Mouse (Mus musculus) liver, embryonic 12.5 days (tissue): ENCODE data around the gene Trappc13. TPM values are rescaled to one million over a fixed set of nuclear protein-coding genes. Genes with fewer than 3 reads are reported as not detected.

Experiments used
- ATAC-seq: fragments of 200-750 bp; cut with Nextera tagmentation; 2 replicates; pipeline ENCODE4 v1.8.0; 2017; ENCODE audit warnings: moderate number of reproducible peaks, mild to moderate bottlenecking, moderate library complexity
- H3K27ac ChIP-seq: fragments of 300-500 bp; sonication (generic); 2 replicates; pipeline ENCODE4 v1.5.1; 2016; ENCODE audit warnings: mild to moderate bottlenecking
- H3K27me3 ChIP-seq: fragments of 300-500 bp; sonication (generic); replicated peaks from 2 replicates; pipeline ENCODE4 v1.6.1; 2016; ENCODE audit warnings: mild to moderate bottlenecking, moderate library complexity
- H3K36me3 ChIP-seq: fragments of 300-500 bp; sonication (generic); 2 replicates; pipeline ENCODE4 v1.6.1; 2016; ENCODE audit warnings: mild to moderate bottlenecking, moderate library complexity
- H3K4me1 ChIP-seq: fragments of 300-500 bp; sonication (generic); 2 replicates; pipeline ENCODE4 v1.6.1; 2016
- H3K4me2 ChIP-seq: fragments of 300-500 bp; sonication (generic); 2 replicates; pipeline ENCODE4 v1.6.1; 2016; ENCODE audit warnings: mild to moderate bottlenecking, moderate library complexity
- H3K4me3 ChIP-seq: fragments of 300-500 bp; sonication (generic); 2 replicates; pipeline ENCODE4 v1.5.1; 2016; ENCODE audit warnings: mild to moderate bottlenecking, moderate library complexity
- H3K9ac ChIP-seq: fragments of 300-500 bp; sonication (generic); 2 replicates; pipeline ENCODE4 v1.6.1; 2016; ENCODE audit warnings: mild to moderate bottlenecking, moderate library complexity
- H3K9me3 ChIP-seq: fragments of 300-500 bp; sonication (generic); replicated peaks from 2 replicates; pipeline ENCODE4 v1.6.1; 2016; ENCODE audit warnings: mild to moderate bottlenecking, moderate library complexity
- WGBS: fragments of 180-500 bp; shearing (Covaris S2); methylation state at CpG from one replicate; pipeline ENCODE4 v1.1.7; 2016; ENCODE audit not compliant: insufficient replicate concordance; 5-methylcytosine and 5-hydroxymethylcytosine counted together
- polyA plus RNA-seq: library from polyadenylated mRNA; unstranded; fragments of >200 nt; fragmentation: Nextera tagmentation; extraction: Ambion mirVana; gene quantifications from 2 replicates; pipeline ENCODE4 v1.2.1, GENCODE M21; 2016

The Trappc13 gene
- polyA plus RNA-seq, 1 experiment from 2014 or later = 42.6 TPM

GRCm38 (mm10) chr13:104154180-104154579, 24.1 kb downstream of the Trappc13 start:
- H3K9ac ChIP-seq = no peak overlapping the region
- ATAC-seq = no peak
- H3K9me3 ChIP-seq = no peaks in the 10 kb centered on the region
- 91% methylated on average over 5 of the region's 5 CpGs for WGBS
- H3K4me2 ChIP-seq = no peak overlapping the region
- H3K36me3 ChIP-seq = peaks cover 68% of the 10 kb centered on the region
- H3K4me3 ChIP-seq = no peak overlapping the region
- H3K27ac ChIP-seq = no peak overlapping the region
- H3K27me3 ChIP-seq = no peaks in the 10 kb centered on the region
- no peaks in the 10 kb centered on the region for H3K4me1 ChIP-seq

- peaks cover 81% of the 10 kb centered on the region for H3K36me3 ChIP-seq
- H3K27ac ChIP-seq = no peak overlapping the region
- H3K9me3 ChIP-seq = no peaks in the 10 kb centered on the region
- ATAC-seq = no peak
- H3K4me3 ChIP-seq = no peak overlapping the region
- H3K27me3 ChIP-seq = no peaks in the 10 kb centered on the region
- no peaks in the 10 kb centered on the region for H3K4me1 ChIP-seq
- no peak overlapping the region for H3K4me2 ChIP-seq
- 88% methylated on average over 3 of the region's 3 CpGs for WGBS
- H3K9ac ChIP-seq = no peak overlapping the region
Measured at GRCm38 (mm10) chr13:104145646-104146045, 32.6 kb downstream of the Trappc13 start.

GRCm38 (mm10) chr13:104144871-104145270, 33.4 kb downstream of the Trappc13 start:
- H3K9me3 ChIP-seq = no peaks in the 10 kb centered on the region
- no peak overlapping the region for H3K4me2 ChIP-seq
- 86% methylated on average over 9 of the region's 9 CpGs for WGBS
- peaks cover 87% of the 10 kb centered on the region for H3K36me3 ChIP-seq
- no peak overlapping the region for H3K4me3 ChIP-seq
- no peak overlapping the region for H3K27ac ChIP-seq
- ATAC-seq = no peak
- no peak overlapping the region for H3K9ac ChIP-seq
- no peaks in the 10 kb centered on the region for H3K27me3 ChIP-seq
- H3K4me1 ChIP-seq = peaks cover 3% of the 10 kb centered on the region; the same call in 1 of the 2 replicates

GRCm38 (mm10) chr13:104139369-104140209, 38.7 kb downstream of the Trappc13 start:
- H3K4me3 ChIP-seq = peak overlapping the region; percentile 32
- 26% methylated on average over 13 of the region's 13 CpGs for WGBS
- no peak overlapping the region for H3K27ac ChIP-seq
- peak overlapping the region; percentile 23; the same call in 1 of the 2 replicates for H3K9ac ChIP-seq
- H3K4me2 ChIP-seq = peak overlapping the region; percentile 59
- peaks cover 6% of the 10 kb centered on the region; the same call in 1 of the 2 replicates for H3K4me1 ChIP-seq
- peak; percentile 72 for ATAC-seq
- H3K27me3 ChIP-seq = no peaks in the 10 kb centered on the region
- no peaks in the 10 kb centered on the region for H3K9me3 ChIP-seq
- H3K36me3 ChIP-seq = peaks cover 35% of the 10 kb centered on the region

GRCm38 (mm10) chr13:104134510-104135085, 43.7 kb downstream of the Trappc13 start:
- WGBS = 75% methylated on average over 4 of the region's 4 CpGs
- ATAC-seq = no peak
- no peaks in the 10 kb centered on the region for H3K27me3 ChIP-seq

GRCm38 (mm10) chr13:104132561-104132960, 45.7 kb downstream of the Trappc13 start:
- Histone ChIP-seq H3K27ac (no peak overlapping the region), H3K27me3 (no peaks in the 10 kb centered on the region), H3K4me1 (no peaks in the 10 kb centered on the region), H3K9ac (no peak overlapping the region), H3K4me3 (no peak overlapping the region), H3K4me2 (no peak overlapping the region), H3K9me3 (no peaks in the 10 kb centered on the region), H3K36me3 (no peaks in the 10 kb centered on the region)
- 63% methylated on average over 2 of the region's 2 CpGs for WGBS
- no peak for ATAC-seq

More at GRCm38 (mm10) chr13:104134510-104135085, 43.7 kb downstream of the Trappc13 start:
- no peak overlapping the region for H3K4me2 ChIP-seq
- no peaks in the 10 kb centered on the region for H3K9me3 ChIP-seq
- H3K36me3 ChIP-seq = no peaks in the 10 kb centered on the region
- no peak overlapping the region for H3K27ac ChIP-seq
- H3K9ac ChIP-seq = no peak overlapping the region
- no peak overlapping the region for H3K4me3 ChIP-seq
- peaks cover under 1% of the 10 kb centered on the region; the same call in 1 of the 2 replicates for H3K4me1 ChIP-seq

GRCm38 (mm10) chr13:104123662-104124381, 54.4 kb downstream of the Trappc13 start:
- H3K4me1 ChIP-seq = no peaks in the 10 kb centered on the region
- H3K27ac ChIP-seq = no peak overlapping the region
- no peak overlapping the region for H3K4me3 ChIP-seq
- no peaks in the 10 kb centered on the region for H3K27me3 ChIP-seq
- WGBS = 75% methylated on average over 20 of the region's 20 CpGs
- ATAC-seq = no peak
- H3K4me2 ChIP-seq = no peak overlapping the region
- no peak overlapping the region for H3K9ac ChIP-seq
- H3K9me3 ChIP-seq = no peaks in the 10 kb centered on the region
- no peaks in the 10 kb centered on the region for H3K36me3 ChIP-seq

- H3K9me3 ChIP-seq = no peaks in the 10 kb centered on the region
- H3K36me3 ChIP-seq = no peaks in the 10 kb centered on the region
- no peak overlapping the region for H3K4me2 ChIP-seq
- no peaks in the 10 kb centered on the region for H3K4me1 ChIP-seq
- ATAC-seq = no peak
- 77% methylated on average over 17 of the region's 17 CpGs for WGBS
- no peaks in the 10 kb centered on the region for H3K27me3 ChIP-seq
- H3K27ac ChIP-seq = no peak overlapping the region
- no peak overlapping the region for H3K4me3 ChIP-seq
- H3K9ac ChIP-seq = no peak overlapping the region
Measured at GRCm38 (mm10) chr13:104122078-104122840, 56.0 kb downstream of the Trappc13 start.

GRCm38 (mm10) chr13:104114827-104115226, 63.4 kb downstream of the Trappc13 start:
- ATAC-seq = no peak
- Histone ChIP-seq H3K36me3 (no peaks in the 10 kb centered on the region), H3K9me3 (no peaks in the 10 kb centered on the region), H3K27me3 (peaks cover 23% of the 10 kb centered on the region), H3K4me1 (peaks cover 3% of the 10 kb centered on the region), H3K4me2 (no peak overlapping the region), H3K9ac (no peak overlapping the region), H3K27ac (no peak overlapping the region), H3K4me3 (no peak overlapping the region)
- 78% methylated on average over 2 of the region's 2 CpGs for WGBS

GRCm38 (mm10) chr13:104113782-104114181, 64.5 kb downstream of the Trappc13 start:
- no peak for ATAC-seq
- 87% methylated on average over 4 of the region's 4 CpGs for WGBS
- H3K27me3 ChIP-seq = peaks cover 26% of the 10 kb centered on the region
- H3K4me1 ChIP-seq = peaks cover 12% of the 10 kb centered on the region
- H3K36me3 ChIP-seq = no peaks in the 10 kb centered on the region
- H3K27ac ChIP-seq = no peak overlapping the region
- no peaks in the 10 kb centered on the region for H3K9me3 ChIP-seq
- H3K4me2 ChIP-seq = no peak overlapping the region
- H3K4me3 ChIP-seq = no peak overlapping the region
- no peak overlapping the region for H3K9ac ChIP-seq

- H3K4me1 ChIP-seq = peaks cover 18% of the 10 kb centered on the region
- no peak overlapping the region for H3K27ac ChIP-seq
- no peak overlapping the region for H3K9ac ChIP-seq
- WGBS = 43% methylated on average over 12 of the region's 12 CpGs
- ATAC-seq = no peak
- H3K27me3 ChIP-seq = peaks cover 26% of the 10 kb centered on the region
- no peak overlapping the region for H3K4me2 ChIP-seq
- no peak overlapping the region for H3K4me3 ChIP-seq
- no peaks in the 10 kb centered on the region for H3K36me3 ChIP-seq
- H3K9me3 ChIP-seq = no peaks in the 10 kb centered on the region
Measured at GRCm38 (mm10) chr13:104112266-104112900, 65.9 kb downstream of the Trappc13 start.
